Mouse (Mus musculus): ENCODE results near the gene Hjurp.
A peak's percentile ranks its signal among the peaks of the same experiment; 100 is the strongest.

Hjurp gene

GRCm38 (mm10) chr1:88279111-88280005 lies 1.9 kb upstream of the Hjurp start:
- DNase-seq = no peak

GRCm38 (mm10) chr1:88277818-88278511 lies 532 bp upstream of the Hjurp start:
- no peak for DNase-seq

GRCm38 (mm10) chr1:88276524-88277097 lies 822 bp downstream of the Hjurp start:
- DNase-seq = peak; percentile 54

- DNase-seq = peak; percentile 56
Observed at GRCm38 (mm10) chr1:88275698-88276523, 1.5 kb downstream of the Hjurp start.

- DNase-seq = no peak
Observed at GRCm38 (mm10) chr1:88275078-88275680, 2.3 kb downstream of the Hjurp start.

- no peak for DNase-seq
Observed at GRCm38 (mm10) chr1:88274371-88275077, 2.9 kb downstream of the Hjurp start.

GRCm38 (mm10) chr1:88273832-88274231 lies 3.6 kb downstream of the Hjurp start:
- no peak for DNase-seq

- no peak for DNase-seq
Observed at GRCm38 (mm10) chr1:88273326-88273725, 4.1 kb downstream of the Hjurp start.

- DNase-seq = no peak
Observed at GRCm38 (mm10) chr1:88272851-88273250, 4.6 kb downstream of the Hjurp start.

- DNase-seq = no peak
Observed at GRCm38 (mm10) chr1:88269539-88270309, 7.7 kb downstream of the Hjurp start.

GRCm38 (mm10) chr1:88268070-88268469 lies 9.4 kb downstream of the Hjurp start:
- no peak for DNase-seq

- DNase-seq = no peak
Observed at GRCm38 (mm10) chr1:88267489-88267888, 9.9 kb downstream of the Hjurp start.

GRCm38 (mm10) chr1:88266123-88266522 lies 11.3 kb downstream of the Hjurp start:
- no peak for DNase-seq

- DNase-seq = no peak
Observed at GRCm38 (mm10) chr1:88264869-88265240, 12.6 kb downstream of the Hjurp start.

GRCm38 (mm10) chr1:88264237-88264868 lies 13.1 kb downstream of the Hjurp start:
- DNase-seq = no peak

- DNase-seq = no peak
Observed at GRCm38 (mm10) chr1:88263778-88264177, 13.7 kb downstream of the Hjurp start.

- DNase-seq = no peak
Observed at GRCm38 (mm10) chr1:88262961-88263360, 14.5 kb downstream of the Hjurp start.

- peak; percentile 67 for DNase-seq
Observed at GRCm38 (mm10) chr1:88262255-88262654, 15.2 kb downstream of the Hjurp start.

- no peak for DNase-seq
Observed at GRCm38 (mm10) chr1:88261706-88262105, 15.7 kb downstream of the Hjurp start.

- DNase-seq = no peak
Observed at GRCm38 (mm10) chr1:88260604-88261377, 16.6 kb downstream of the Hjurp start.
